Mouse (Mus musculus) cerebellum, adult 11 months (tissue): ENCODE measurements around the gene Shroom4.

Experiments
- DNase-seq: peaks from one replicate; pipeline ENCODE4 v3.0.0; 2022

Shroom4 gene

GRCm38 (mm10) chrX:6496374-6496773 is 96.7 kb downstream of the Shroom4 start:
- no peak for DNase-seq

- DNase-seq, result no peak
Observed at GRCm38 (mm10) chrX:6501850-6502249, 102.2 kb downstream of the Shroom4 start.

- DNase-seq, result no peak
Observed at GRCm38 (mm10) chrX:6517217-6517616, 117.6 kb downstream of the Shroom4 start.

GRCm38 (mm10) chrX:6518421-6518820 is 118.8 kb downstream of the Shroom4 start:
- DNase-seq, result no peak

- no peak for DNase-seq
Observed at GRCm38 (mm10) chrX:6522935-6523334, 123.3 kb downstream of the Shroom4 start.

GRCm38 (mm10) chrX:6536636-6537035 is 137.0 kb downstream of the Shroom4 start:
- DNase-seq, result no peak

GRCm38 (mm10) chrX:6537689-6538088 is 138.0 kb downstream of the Shroom4 start:
- no peak for DNase-seq

- DNase-seq, result no peak
Observed at GRCm38 (mm10) chrX:6565066-6565465, 165.4 kb downstream of the Shroom4 start.

- no peak for DNase-seq
Observed at GRCm38 (mm10) chrX:6574511-6574910, 174.9 kb downstream of the Shroom4 start.

- DNase-seq, result no peak
Observed at GRCm38 (mm10) chrX:6577001-6577400, 177.3 kb downstream of the Shroom4 start.

GRCm38 (mm10) chrX:6580671-6581070 is 181.0 kb downstream of the Shroom4 start:
- DNase-seq, result no peak

GRCm38 (mm10) chrX:6581181-6581580 is 181.5 kb downstream of the Shroom4 start:
- DNase-seq, result no peak

GRCm38 (mm10) chrX:6582646-6583045 is 183.0 kb downstream of the Shroom4 start:
- no peak for DNase-seq

- no peak for DNase-seq
Observed at GRCm38 (mm10) chrX:6594183-6594582, 194.5 kb downstream of the Shroom4 start.

GRCm38 (mm10) chrX:6654024-6654423 is 254.4 kb downstream of the Shroom4 start:
- no peak for DNase-seq

GRCm38 (mm10) chrX:6658820-6659324 is 259.2 kb downstream of the Shroom4 start:
- no peak for DNase-seq
